Mouse (Mus musculus): ENCODE results near the gene Ly86. TPM values are rescaled to one million over a fixed set of nuclear protein-coding genes. Genes with fewer than 3 reads are reported as not detected.

Ly86 gene
- polyA plus RNA-seq, 2 experiments from 2014 or later: 2.6 to 10.2 TPM

GRCm38 (mm10) chr13:37353868-37354267 lies 8.9 kb downstream of the Ly86 start:
- ATAC-seq: no peak

GRCm38 (mm10) chr13:37354432-37354831 lies 9.4 kb downstream of the Ly86 start:
- ATAC-seq: no peak

GRCm38 (mm10) chr13:37355642-37356331 lies 10.8 kb downstream of the Ly86 start:
- no peak for ATAC-seq

GRCm38 (mm10) chr13:37356549-37356948 lies 11.5 kb downstream of the Ly86 start:
- no peak for ATAC-seq

- ATAC-seq: no peak
Measured at GRCm38 (mm10) chr13:37358112-37358511, 13.1 kb downstream of the Ly86 start.

GRCm38 (mm10) chr13:37361249-37361648 lies 16.2 kb downstream of the Ly86 start:
- no peak for ATAC-seq

GRCm38 (mm10) chr13:37364351-37364750 lies 19.3 kb downstream of the Ly86 start:
- ATAC-seq: no peak

GRCm38 (mm10) chr13:37376411-37376810 lies 31.4 kb downstream of the Ly86 start:
- ATAC-seq: no peak

GRCm38 (mm10) chr13:37388222-37389202 lies 43.5 kb downstream of the Ly86 start:
- no peak for ATAC-seq

- ATAC-seq: no peak
Measured at GRCm38 (mm10) chr13:37389296-37389695, 44.3 kb downstream of the Ly86 start.

GRCm38 (mm10) chr13:37398791-37399190 lies 53.8 kb downstream of the Ly86 start:
- ATAC-seq: no peak

GRCm38 (mm10) chr13:37399340-37399739 lies 54.3 kb downstream of the Ly86 start:
- ATAC-seq: no peak

GRCm38 (mm10) chr13:37402421-37402820 lies 57.4 kb downstream of the Ly86 start:
- ATAC-seq: no peak

GRCm38 (mm10) chr13:37403708-37404107 lies 58.7 kb downstream of the Ly86 start:
- no peak for ATAC-seq

- ATAC-seq: no peak
Measured at GRCm38 (mm10) chr13:37415696-37416095, 70.7 kb downstream of the Ly86 start.

- ATAC-seq: no peak
Measured at GRCm38 (mm10) chr13:37423416-37423815, 78.4 kb downstream of the Ly86 start.

GRCm38 (mm10) chr13:37424904-37425303 lies 79.9 kb downstream of the Ly86 start:
- ATAC-seq: no peak

- ATAC-seq: no peak
Measured at GRCm38 (mm10) chr13:37425406-37425805, 80.4 kb downstream of the Ly86 start.

- ATAC-seq: no peak
Measured at GRCm38 (mm10) chr13:37426578-37427336, 81.7 kb downstream of the Ly86 start.

GRCm38 (mm10) chr13:37428496-37428895 lies 83.5 kb downstream of the Ly86 start:
- no peak for ATAC-seq

GRCm38 (mm10) chr13:37429661-37430271 lies 84.8 kb downstream of the Ly86 start:
- no peak for ATAC-seq

- ATAC-seq: no peak
Measured at GRCm38 (mm10) chr13:37431707-37432106, 86.7 kb downstream of the Ly86 start.

All from CD4-positive, CD25-positive, alpha-beta regulatory T cell, adult 4 months (primary cell).